Mouse (Mus musculus): Measurements from ENCODE around the gene Syn3. TPM values are rescaled to one million over a fixed set of nuclear protein-coding genes. Genes with fewer than 3 reads are reported as not detected.
"Not testable (repeated sequence)": the region's sequence is repeated elsewhere in the genome, so short reads cannot be mapped to it uniquely, and the experiment has no call there.

Syn3 gene
- polyA plus RNA-seq, 1 experiment from 2014 or later = 4.5 TPM

- 69% methylated on average over 8 of the region's 8 CpGs for WGBS
- DNase-seq (ENCODE audit: extremely low spot score, low spot score) = no peak
- H3K27ac ChIP-seq = 0 out of 2 replicates have a peak overlapping the region, but pooled peaks have one; percentile 21
Measured at GRCm38 (mm10) chr10:86139061-86139681, 359.5 kb downstream of the Syn3 start.

GRCm38 (mm10) chr10:86137589-86138173 lies 361.0 kb downstream of the Syn3 start:
- peaks cover 7% of the 10 kb centered on the region for H3K4me1 ChIP-seq
- no peaks in the 10 kb centered on the region for H3K36me3 ChIP-seq (replicated peaks)
- no peak overlapping the region for H3K27ac ChIP-seq
- no peaks in the 10 kb centered on the region for H3K27me3 ChIP-seq (ENCODE audit: poor library complexity, severe bottlenecking)
- 91% methylated on average over 5 of the region's 5 CpGs for WGBS
- H3K9me3 ChIP-seq = no peaks in the 10 kb centered on the region
- no peak overlapping the region for H3K4me3 ChIP-seq
- no peak for DNase-seq (ENCODE audit: extremely low spot score, low spot score)

More at GRCm38 (mm10) chr10:86139061-86139681, 359.5 kb downstream of the Syn3 start:
- H3K9me3 ChIP-seq = no peaks in the 10 kb centered on the region
- H3K36me3 ChIP-seq (replicated peaks) = no peaks in the 10 kb centered on the region
- no peaks in the 10 kb centered on the region for H3K27me3 ChIP-seq (ENCODE audit: poor library complexity, severe bottlenecking)
- peaks cover 7% of the 10 kb centered on the region for H3K4me1 ChIP-seq
- no peak overlapping the region for H3K4me3 ChIP-seq

DNA sequence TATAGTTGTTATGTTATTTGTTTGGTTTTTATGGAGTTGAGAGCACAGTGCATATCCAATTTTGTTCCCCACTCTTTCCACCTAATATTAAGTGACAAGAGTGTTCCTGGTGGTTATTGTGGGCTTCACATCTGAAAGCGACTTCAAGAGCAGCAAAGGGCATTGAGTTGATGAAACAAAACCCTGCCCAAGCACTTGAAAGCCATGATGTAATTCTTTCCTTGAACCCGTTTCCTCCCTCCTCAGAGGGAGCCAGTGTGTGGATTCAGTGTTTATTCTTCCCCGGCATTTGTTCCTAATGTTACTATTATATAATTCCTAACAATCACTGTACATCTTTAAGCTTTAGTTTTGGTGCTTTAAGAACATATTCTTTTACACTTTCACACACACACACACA lies 361.6 kb downstream of the Syn3 start:
- Histone ChIP-seq H3K36me3 (replicated peaks) (no peaks in the 10 kb centered on the region), H3K9me3 (no peaks in the 10 kb centered on the region), H3K27ac (no peak overlapping the region), H3K4me1 (peaks cover 7% of the 10 kb centered on the region), H3K4me3 (no peak overlapping the region), H3K27me3 (ENCODE audit: poor library complexity, severe bottlenecking) (no peaks in the 10 kb centered on the region)
- 76% methylated on average over 3 of the region's 3 CpGs for WGBS
- no peak for DNase-seq (ENCODE audit: extremely low spot score, low spot score)

GRCm38 (mm10) chr10:86136249-86136648 lies 362.4 kb downstream of the Syn3 start:
- Histone ChIP-seq H3K9me3 (no peaks in the 10 kb centered on the region), H3K27ac (no peak overlapping the region), H3K36me3 (replicated peaks) (no peaks in the 10 kb centered on the region), H3K4me3 (no peak overlapping the region), H3K27me3 (ENCODE audit: poor library complexity, severe bottlenecking) (no peaks in the 10 kb centered on the region), H3K4me1 (peaks cover 7% of the 10 kb centered on the region)
- no peak for DNase-seq (ENCODE audit: extremely low spot score, low spot score)
- 96% methylated on average over 1 of the region's 1 CpGs for WGBS

GRCm38 (mm10) chr10:86134848-86135247 lies 363.8 kb downstream of the Syn3 start:
- Histone ChIP-seq H3K4me3 (no peak overlapping the region), H3K27ac (no peak overlapping the region), H3K27me3 (ENCODE audit: poor library complexity, severe bottlenecking) (no peaks in the 10 kb centered on the region), H3K9me3 (no peaks in the 10 kb centered on the region), H3K36me3 (replicated peaks) (no peaks in the 10 kb centered on the region), H3K4me1 (peaks cover 7% of the 10 kb centered on the region)
- DNase-seq (ENCODE audit: extremely low spot score, low spot score) = no peak
- 87% methylated on average over 6 of the region's 6 CpGs for WGBS

DNA sequence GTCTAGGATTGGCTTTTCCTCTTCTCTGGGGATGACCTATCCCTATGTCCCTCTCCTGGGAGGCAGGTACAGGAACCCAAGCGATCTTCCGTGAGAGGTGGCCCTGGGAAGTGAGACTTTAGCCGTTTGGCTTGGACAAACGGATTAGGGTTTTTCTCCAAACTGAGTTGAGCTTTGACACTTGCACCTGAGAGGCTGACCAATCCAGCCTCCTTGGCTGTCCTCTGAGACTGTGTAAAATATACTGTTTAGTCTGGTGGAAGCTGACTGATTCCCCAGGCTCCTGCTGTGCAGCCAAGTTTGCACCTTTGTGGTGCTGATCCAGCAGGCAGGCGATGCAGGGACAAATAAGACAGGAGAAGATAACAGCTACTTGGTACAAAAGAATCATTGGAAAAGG lies 364.4 kb downstream of the Syn3 start:
- Histone ChIP-seq H3K36me3 (replicated peaks) (no peaks in the 10 kb centered on the region), H3K9me3 (no peaks in the 10 kb centered on the region), H3K4me3 (no peak overlapping the region), H3K27me3 (ENCODE audit: poor library complexity, severe bottlenecking) (no peaks in the 10 kb centered on the region), H3K4me1 (peaks cover 7% of the 10 kb centered on the region), H3K27ac (no peak overlapping the region)
- 86% methylated on average over 5 of the region's 5 CpGs for WGBS
- no peak for DNase-seq (ENCODE audit: extremely low spot score, low spot score)

DNA sequence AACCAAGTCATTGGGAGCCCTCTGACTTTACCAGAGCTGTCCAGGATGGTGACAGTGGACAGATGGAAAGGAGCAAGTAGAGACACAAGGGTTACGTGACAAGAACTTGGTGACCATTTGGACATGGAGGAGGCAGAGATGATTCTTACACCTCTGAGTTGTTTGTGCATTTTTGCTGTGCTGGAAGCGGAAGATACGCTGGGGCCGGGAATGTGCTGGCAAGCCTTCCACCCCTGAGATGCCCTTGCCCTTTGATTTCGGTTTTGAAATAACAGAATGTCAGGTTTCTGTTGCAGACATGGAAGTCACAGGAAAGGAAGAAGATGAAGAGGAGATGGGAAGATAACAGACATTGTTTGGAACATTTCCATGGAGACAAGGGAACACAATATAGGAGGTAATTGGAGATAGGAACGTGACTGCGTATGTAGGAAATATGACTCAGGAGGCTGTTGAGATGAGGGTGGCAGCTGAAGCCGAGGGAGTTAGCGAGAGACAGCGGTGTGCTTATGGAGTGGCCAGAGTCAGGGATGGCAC lies 366.2 kb downstream of the Syn3 start:
- H3K4me1 ChIP-seq = peaks cover 4% of the 10 kb centered on the region
- 92% methylated on average over 10 of the region's 10 CpGs for WGBS

GRCm38 (mm10) chr10:86129046-86129445 lies 369.6 kb downstream of the Syn3 start:
- no peak for DNase-seq (ENCODE audit: extremely low spot score, low spot score)
- no peaks in the 10 kb centered on the region for H3K36me3 ChIP-seq (replicated peaks)
- WGBS = 95% methylated on average over 6 of the region's 6 CpGs

More for the DNA sequence above, 366.2 kb downstream of the Syn3 start:
- Histone ChIP-seq H3K4me3 (no peak overlapping the region), H3K27ac (no peak overlapping the region), H3K36me3 (replicated peaks) (no peaks in the 10 kb centered on the region), H3K27me3 (ENCODE audit: poor library complexity, severe bottlenecking) (no peaks in the 10 kb centered on the region), H3K9me3 (no peaks in the 10 kb centered on the region)
- DNase-seq (ENCODE audit: extremely low spot score, low spot score) = no peak

GRCm38 (mm10) chr10:86126478-86126877 lies 372.2 kb downstream of the Syn3 start:
- no peaks in the 10 kb centered on the region for H3K36me3 ChIP-seq (replicated peaks)
- 94% methylated on average over 11 of the region's 11 CpGs for WGBS
- no peak overlapping the region for H3K27ac ChIP-seq
- no peaks in the 10 kb centered on the region for H3K9me3 ChIP-seq
- no peaks in the 10 kb centered on the region for H3K27me3 ChIP-seq (ENCODE audit: poor library complexity, severe bottlenecking)
- H3K4me1 ChIP-seq = no peaks in the 10 kb centered on the region
- DNase-seq (ENCODE audit: extremely low spot score, low spot score) = no peak
- no peak overlapping the region for H3K4me3 ChIP-seq

More at GRCm38 (mm10) chr10:86129046-86129445, 369.6 kb downstream of the Syn3 start:
- Histone ChIP-seq H3K9me3 (no peaks in the 10 kb centered on the region), H3K4me3 (no peak overlapping the region), H3K27ac (no peak overlapping the region), H3K4me1 (no peaks in the 10 kb centered on the region), H3K27me3 (ENCODE audit: poor library complexity, severe bottlenecking) (no peaks in the 10 kb centered on the region)

DNA sequence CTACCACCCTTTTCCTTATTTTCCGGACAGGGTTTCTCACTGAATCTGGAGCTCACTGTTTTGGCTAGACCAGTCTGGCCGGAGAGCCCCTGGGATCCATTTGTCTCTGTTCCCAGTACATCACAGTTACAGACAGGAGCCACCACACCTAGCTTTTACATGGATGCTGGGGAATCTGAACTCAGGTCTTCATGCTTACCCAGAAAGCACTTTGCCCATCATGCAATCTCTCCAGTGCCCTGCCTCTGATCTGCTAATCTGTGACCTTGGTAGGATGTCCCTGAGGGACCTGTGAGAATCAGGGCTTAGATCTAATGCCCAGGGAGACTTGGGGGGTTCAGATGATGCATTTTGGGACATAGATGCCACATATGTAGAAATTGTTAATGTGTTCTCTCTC lies 373.3 kb downstream of the Syn3 start:
- H3K27me3 ChIP-seq (ENCODE audit: poor library complexity, severe bottlenecking) = no peaks in the 10 kb centered on the region
- no peak for DNase-seq (ENCODE audit: extremely low spot score, low spot score)
- H3K4me3 ChIP-seq = no peak overlapping the region
- no peaks in the 10 kb centered on the region for H3K4me1 ChIP-seq
- no peaks in the 10 kb centered on the region for H3K36me3 ChIP-seq (replicated peaks)
- H3K9me3 ChIP-seq = no peaks in the 10 kb centered on the region
- no peak overlapping the region for H3K27ac ChIP-seq
- WGBS = 88% methylated on average over 2 of the region's 2 CpGs

DNA sequence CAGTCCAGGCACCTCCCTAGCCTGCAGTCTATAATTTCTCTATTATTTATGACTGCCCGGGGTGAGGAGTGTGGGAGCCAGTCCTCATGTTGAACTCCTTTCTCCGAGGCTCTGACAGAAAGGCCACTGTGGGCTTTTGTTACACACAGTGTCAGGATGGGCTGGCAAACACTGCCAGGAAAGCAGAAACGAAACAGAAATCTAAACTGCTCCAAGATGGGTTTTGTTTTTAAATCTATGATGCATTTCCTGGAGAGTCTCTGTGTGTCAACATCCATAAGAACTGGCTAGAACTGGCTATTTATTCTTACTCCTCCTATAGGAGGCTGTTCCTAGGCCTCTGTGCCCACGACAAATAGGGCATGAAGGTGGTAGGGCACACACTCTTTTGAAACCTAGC lies 374.6 kb downstream of the Syn3 start:
- no peaks in the 10 kb centered on the region for H3K9me3 ChIP-seq
- H3K27ac ChIP-seq = no peak overlapping the region
- H3K27me3 ChIP-seq (ENCODE audit: poor library complexity, severe bottlenecking) = no peaks in the 10 kb centered on the region
- no peak overlapping the region for H3K4me3 ChIP-seq
- 82% methylated on average over 4 of the region's 4 CpGs for WGBS
- no peaks in the 10 kb centered on the region for H3K36me3 ChIP-seq (replicated peaks)
- no peaks in the 10 kb centered on the region for H3K4me1 ChIP-seq
- no peak for DNase-seq (ENCODE audit: extremely low spot score, low spot score)

DNA sequence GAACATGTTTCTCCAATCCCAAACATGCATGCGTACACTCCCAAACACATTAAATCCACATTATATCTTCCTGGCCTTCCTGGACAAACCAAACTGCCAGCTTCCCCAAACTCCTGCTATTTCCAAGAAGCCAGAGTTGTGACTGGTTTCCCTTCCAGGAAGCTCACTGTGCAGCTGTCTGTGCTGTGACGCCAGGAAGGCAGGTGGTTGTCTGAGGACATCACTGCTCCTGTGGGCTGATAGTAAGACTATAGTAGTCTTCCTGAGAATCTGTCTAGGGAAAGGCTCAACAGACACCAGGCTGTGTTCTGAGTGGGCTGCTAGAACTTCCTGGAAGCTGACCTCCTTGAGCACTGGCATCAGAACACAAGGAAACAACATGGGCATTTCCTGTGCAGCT lies 375.5 kb downstream of the Syn3 start:
- Histone ChIP-seq H3K27me3 (ENCODE audit: poor library complexity, severe bottlenecking) (no peaks in the 10 kb centered on the region), H3K4me3 (no peak overlapping the region), H3K36me3 (replicated peaks) (no peaks in the 10 kb centered on the region), H3K9me3 (no peaks in the 10 kb centered on the region), H3K27ac (no peak overlapping the region), H3K4me1 (no peaks in the 10 kb centered on the region)
- no peak for DNase-seq (ENCODE audit: extremely low spot score, low spot score)
- 87% methylated on average over 2 of the region's 2 CpGs for WGBS

DNA sequence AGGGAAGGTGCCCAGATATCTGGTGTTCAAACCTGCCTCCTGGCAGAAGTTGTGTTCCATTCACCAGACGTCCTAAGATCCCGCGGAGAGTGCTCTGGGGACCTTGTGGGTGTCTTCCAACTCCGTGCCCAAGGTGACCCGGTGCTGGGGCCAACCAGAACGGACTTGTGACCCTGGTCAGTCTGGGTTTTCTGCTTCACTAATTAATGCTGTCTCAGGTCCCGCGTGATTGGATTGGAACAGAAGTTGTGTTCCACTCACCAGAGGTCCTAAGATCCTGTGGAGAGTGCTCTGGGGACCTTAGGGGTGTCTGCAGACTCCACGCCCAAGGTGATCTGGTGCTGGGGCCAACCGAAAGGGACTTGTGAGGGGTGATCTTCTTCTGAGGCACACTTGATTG lies 376.2 kb downstream of the Syn3 start:
- not testable (repeated sequence) for DNase-seq (ENCODE audit: extremely low spot score, low spot score); H3K4me1 ChIP-seq; H3K4me3 ChIP-seq; H3K27me3 ChIP-seq (ENCODE audit: poor library complexity, severe bottlenecking); H3K27ac ChIP-seq; H3K36me3 ChIP-seq (replicated peaks); H3K9me3 ChIP-seq
- 92% methylated on average over 10 of the region's 10 CpGs for WGBS
